Mouse (Mus musculus) ES-E14 (cell line): ENCODE data around the gene Bsph2.

Experiments
- CHD2 ChIP-seq: IDR thresholded peaks from 2 replicates; pipeline ENCODE4 v1.6.1; 2014; ENCODE audit warnings: mild to moderate bottlenecking, low read depth, low read length, inconsistent platforms
- HCFC1 ChIP-seq: IDR thresholded peaks from 2 replicates; pipeline ENCODE4 v1.6.1; 2012; ENCODE audit warnings: low read length, inconsistent platforms, borderline replicate concordance; ENCODE audit not compliant: insufficient read depth
- MAFK ChIP-seq: IDR thresholded peaks from 2 replicates; pipeline ENCODE4 v1.6.1; 2014; ENCODE audit warnings: mild to moderate bottlenecking, low read depth, low read length, inconsistent platforms; ENCODE audit not compliant: insufficient read depth
- ZC3H11A ChIP-seq: IDR thresholded peaks from 2 replicates; pipeline ENCODE4 v1.6.1; 2012; ENCODE audit warnings: low read depth, mild to moderate bottlenecking, inconsistent platforms, low read length, borderline replicate concordance
- ZNF384 ChIP-seq: IDR thresholded peaks from 2 replicates; pipeline ENCODE4 v1.6.1; 2012; ENCODE audit warnings: low read depth, low read length, inconsistent platforms

- TF ChIP-seq ZC3H11A (no peak), MAFK (no peak), CHD2 (no peak), HCFC1 (no peak), ZNF384 (no peak)
Measured at GRCm38 (mm10) chr7:13511539-13511938, 59.3 kb downstream of the Bsph2 start.
